Mouse (Mus musculus): Measurements from ENCODE around the gene Frmd4a.

- TF ChIP-seq CTCF (IDR thresholded peaks at IDR 0.05; ENCODE audit: insufficient read depth, low read length) (no peak), POLR2A (IDR thresholded peaks at IDR 0.05; ENCODE audit: borderline replicate concordance, extremely low read depth, low read depth, low read length) (no peak)
Observed at GRCm38 (mm10) chr2:4187521-4187920, 170.0 kb downstream of the Frmd4a start.
